Mouse (Mus musculus) telencephalon, adult 2 months (tissue): ENCODE data around the gene Cfap43.
"Not testable (repeated sequence)": the region's sequence is repeated elsewhere in the genome, so short reads cannot be mapped to it uniquely, and the experiment has no call there.

Experiments used
- DNase-seq: peaks from one replicate; pipeline ENCODE4 v3.0.0-alpha.2; 2011; ENCODE audit warnings: low read depth, low spot score

Gene Cfap43

DNA sequence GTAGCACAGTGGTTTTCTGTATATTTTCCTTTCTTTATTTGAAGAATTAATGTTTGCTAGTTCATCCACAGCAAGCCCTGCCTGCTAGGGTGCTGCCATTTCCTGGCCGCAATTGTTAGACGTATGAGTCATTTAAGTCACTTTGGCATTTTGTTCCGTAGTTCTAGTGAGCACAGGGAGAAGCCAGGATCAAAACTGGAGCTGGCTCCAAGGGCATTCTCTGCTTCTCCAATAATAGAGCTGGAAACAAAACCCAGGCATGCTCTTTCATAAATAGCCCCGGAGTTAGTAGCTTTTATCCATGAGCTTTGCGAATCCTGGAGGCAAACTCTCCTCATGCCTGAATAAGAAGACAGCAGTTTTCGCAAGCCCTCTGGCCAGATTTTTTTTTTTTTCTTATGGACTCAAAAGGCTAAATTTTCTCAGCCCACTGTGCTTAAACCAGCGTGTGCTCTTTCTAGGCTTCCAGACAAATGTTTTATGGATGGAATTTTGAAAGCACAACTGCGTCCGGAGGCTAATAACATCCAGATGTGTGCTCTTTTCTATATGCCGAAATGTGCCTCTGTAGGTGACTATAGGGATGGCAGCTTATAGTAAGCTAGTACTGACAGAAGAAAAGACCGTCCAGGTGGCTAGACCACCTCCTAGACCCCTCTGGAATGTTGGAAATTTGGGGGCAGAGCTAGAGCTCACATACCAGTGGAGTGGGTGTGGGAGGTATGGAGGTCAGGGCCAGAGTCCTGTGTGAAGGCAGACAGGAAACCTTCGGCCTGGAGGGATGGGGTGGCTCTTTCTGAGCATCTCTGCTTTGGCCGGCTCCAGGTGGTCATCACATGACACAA is 64.9 kb downstream of the Cfap43 start:
- DNase-seq = no peak

DNA sequence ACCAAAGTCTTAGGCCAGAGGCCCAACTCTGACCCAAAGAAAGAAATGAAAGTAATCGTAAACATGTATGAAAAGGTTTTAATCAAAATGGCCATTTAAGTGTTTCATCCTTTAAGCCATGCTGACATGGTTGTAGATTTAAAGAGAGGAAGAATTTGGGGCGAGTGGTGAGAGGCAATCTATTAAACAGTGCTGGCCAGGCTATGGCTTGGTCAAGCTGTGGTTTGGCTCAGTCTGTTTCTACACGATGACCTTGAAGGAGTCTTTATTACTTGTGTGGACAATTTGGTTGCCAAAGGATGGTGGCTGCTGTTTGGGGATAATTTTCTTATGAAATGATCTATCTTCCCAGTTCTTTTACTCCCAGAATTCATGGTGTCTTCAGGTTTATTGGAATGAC is 66.0 kb downstream of the Cfap43 start:
- DNase-seq = no peak

DNA sequence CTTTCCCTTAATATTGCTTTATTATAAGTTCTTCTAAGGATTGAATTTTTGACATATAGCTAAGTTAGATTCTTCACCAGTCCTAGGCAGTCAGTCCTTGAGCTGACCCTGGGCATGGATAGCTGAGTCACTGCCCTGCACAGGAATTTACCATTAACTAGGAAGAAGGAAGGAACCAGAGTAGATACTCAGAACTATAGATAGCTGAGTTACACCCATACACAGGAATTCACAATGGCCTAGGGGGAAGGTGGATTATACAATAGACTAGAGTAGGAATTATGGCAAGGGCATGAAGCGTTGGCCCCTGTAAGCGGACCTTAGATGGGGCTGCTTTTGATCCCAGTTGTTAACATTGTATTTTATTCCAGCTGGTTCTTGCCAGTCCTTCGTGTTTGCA is 67.0 kb downstream of the Cfap43 start:
- DNase-seq = not testable (repeated sequence)

DNA sequence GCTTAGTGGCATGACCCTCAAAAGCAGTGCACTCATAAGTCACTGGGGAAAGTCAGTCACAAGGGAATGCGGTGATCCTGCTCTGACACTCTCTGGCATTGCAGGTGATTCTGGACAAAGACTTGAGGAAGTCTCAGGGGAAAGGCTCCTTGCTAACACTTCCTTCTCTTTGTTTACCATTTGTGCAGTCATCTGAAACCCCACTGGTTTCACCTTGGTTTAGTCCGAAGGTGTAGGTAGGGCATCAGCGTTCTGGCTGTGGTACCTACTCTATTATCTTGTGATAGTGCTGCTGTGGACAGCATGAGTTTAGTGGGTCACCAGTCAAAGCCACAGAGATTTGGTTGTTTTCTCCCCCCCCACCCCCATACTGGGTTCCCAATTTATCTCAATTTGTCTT is 69.4 kb downstream of the Cfap43 start:
- no peak for DNase-seq

DNA sequence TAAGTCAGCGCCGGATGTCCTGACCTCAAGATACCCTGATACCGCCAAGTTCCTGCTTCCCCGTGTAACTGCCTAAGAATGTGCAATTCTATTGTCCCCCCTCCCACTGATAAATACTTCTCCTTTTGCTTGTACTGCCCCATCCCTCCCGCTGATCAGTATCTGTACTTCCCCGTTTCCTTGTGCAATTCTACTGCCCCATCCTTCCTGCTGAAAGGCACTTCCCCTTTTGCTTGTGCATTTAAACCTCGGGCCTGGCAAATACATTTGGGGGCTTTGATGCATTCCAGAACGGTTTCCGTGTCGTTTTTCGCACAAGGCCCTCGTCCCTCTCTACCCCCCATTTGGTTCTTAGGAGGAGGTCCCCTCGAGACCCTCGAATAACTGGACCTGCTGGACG is 77.9 kb downstream of the Cfap43 start:
- DNase-seq = not testable (repeated sequence)

DNA sequence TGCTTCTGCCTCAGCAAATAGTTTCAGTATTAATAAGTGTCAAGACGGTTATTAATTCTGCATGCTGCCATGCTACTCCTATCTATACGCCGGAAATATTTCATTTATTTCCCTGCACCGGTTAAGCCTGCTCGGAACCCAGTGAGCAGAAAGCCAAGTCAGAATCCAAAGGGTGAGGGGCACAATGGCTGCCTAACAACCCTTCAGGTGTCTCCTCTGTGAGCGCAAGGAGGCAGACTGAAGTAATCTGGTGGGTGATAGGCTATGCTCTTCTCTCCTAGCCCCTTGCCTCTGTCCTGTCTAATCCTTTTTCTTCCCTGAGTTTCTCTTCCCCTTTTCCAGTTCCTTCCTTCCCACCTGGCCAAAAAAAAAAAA is 81.6 kb downstream of the Cfap43 start:
- DNase-seq = no peak

DNA sequence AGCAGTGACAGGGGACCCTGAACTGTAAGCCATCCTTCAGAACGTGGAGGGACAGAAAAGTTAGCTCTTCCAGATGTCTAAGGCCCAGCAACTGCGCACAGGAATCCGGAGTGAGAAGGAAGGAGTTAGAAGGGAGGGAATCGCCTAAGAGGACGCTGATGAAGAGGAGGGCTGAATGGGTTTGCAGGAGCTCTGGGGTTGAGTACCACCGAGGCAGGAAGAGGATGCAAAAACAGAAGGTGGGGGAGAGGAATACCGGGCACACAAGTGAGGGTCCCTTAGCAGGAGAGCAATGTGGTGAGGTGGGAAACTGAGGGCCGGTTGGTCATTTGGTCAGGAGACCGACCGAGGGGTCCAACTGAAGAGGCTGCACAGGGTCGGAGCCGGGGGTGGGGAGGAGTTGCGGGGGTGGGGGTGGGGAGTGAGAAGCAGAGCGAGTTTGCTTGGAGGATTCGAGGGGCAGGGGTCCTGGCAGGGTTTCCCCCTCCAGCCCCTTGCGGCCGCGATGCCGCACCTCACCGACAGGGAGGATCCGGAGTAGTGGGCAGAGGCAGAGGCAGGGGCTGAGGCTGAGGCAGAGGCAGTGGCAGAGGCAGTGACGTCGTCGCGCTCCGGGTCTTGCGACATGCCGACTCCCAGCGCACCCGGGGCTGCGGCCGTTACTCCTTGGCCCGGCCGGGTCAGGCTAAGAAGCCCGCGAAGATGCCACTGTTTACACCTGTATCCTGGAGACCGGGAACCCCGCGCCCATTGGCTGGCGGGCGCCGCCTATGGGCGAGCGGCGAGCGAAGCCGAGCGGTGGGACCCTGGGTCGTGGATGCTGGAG is 82.2 kb downstream of the Cfap43 start:
- DNase-seq = no peak

DNA sequence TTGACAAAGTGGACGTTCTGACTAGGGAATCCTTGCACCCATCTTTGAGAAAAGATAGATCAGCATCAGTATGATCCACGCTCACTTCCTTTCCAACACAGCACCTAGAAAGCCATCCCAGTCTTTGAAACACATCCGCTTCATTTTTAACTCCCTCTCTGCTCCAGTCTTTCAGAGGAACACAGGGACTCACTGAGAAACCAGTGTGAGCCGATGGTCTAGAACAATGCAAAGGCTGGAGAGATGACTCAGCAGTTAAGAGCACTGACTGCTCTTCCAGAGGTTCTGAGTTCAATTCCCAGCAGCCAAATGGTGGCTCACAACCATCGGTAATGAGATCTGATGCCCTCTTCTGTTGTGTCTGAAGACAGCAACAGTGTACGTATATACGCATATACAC is 83.3 kb downstream of the Cfap43 start:
- no peak for DNase-seq

DNA sequence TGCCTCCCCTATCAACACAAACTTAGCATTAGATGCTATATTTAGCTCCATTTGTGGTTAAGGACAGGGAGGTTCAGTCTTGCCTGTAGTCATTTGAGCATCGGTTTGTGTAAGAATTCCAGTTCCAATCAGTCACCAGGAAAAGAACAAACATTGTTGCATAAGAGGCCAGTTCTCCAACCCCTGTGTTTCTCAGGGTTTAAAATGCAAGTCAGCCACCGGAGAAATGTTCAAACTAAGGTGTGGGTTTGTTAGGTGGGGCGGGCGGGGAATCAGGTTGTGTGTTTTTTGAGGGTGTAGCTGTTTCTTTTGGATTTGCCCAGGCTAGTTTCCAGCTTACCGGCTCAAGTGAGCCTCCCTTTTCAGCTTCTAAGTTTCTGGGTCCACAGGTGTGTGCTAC is 84.5 kb downstream of the Cfap43 start:
- no peak for DNase-seq

DNA sequence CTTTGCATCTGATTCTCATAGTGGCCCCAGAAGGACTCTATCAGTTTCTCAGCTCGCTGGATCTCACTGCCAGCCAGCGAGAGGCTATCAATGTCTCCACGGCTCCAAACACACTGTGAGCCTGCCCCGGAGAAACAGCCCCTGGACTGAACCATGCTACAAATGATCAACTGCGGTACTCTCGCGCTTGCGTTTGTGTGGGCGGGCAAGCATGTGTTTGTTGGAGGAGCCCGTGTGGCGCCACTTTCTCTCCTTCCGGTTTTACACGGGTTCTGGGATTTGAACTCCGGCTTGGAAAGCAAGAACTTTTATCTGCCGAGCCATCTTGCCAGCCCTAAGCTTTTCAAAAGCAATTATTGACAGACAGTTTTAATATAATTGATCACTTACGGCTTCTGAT is 86.8 kb downstream of the Cfap43 start:
- DNase-seq = no peak

DNA sequence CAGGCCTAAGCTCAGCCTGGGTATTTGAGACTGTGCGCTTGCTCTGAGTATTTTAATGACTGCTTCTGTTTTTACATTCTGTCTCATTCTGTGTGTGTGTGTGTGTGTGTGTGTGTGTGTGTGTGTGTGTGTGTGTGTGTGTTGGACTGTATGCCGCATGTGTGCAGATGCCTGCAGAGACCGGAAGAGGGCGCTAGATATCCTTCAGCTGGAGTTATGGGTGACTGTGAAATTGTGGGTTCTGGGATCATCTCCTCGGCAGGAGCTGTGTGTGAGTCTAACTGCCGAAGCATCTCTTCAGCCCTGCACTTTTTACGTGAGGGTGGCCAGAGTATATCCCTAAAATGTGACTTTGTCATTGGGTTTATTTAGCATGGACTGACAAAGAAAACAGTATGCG is 88.0 kb downstream of the Cfap43 start:
- no peak for DNase-seq

DNA sequence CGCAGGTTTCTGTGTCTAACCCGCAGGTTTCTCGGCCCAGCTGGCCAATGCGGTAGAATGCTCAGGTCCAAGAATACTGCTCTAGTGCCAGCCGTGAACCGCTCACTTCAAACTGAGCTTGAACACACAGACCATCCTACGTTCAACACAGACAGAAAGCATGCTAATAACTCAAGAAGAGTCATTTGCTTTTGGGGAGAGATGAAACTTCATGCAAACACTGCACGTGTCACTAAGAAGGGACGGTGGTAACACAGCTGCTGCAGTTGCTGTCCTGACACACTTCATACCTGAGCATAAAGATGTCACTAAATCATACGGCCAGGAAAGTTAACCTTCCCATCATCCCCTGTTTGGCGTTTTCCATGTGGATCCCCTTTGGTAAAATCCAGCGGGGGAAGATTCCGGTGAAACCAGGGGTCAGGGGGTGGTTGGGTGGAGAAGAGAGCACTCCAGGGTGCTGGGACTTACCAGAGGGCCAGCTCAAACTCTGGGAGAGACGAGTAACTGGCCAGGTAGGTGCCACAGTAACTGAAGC is 89.1 kb downstream of the Cfap43 start:
- DNase-seq = no peak

DNA sequence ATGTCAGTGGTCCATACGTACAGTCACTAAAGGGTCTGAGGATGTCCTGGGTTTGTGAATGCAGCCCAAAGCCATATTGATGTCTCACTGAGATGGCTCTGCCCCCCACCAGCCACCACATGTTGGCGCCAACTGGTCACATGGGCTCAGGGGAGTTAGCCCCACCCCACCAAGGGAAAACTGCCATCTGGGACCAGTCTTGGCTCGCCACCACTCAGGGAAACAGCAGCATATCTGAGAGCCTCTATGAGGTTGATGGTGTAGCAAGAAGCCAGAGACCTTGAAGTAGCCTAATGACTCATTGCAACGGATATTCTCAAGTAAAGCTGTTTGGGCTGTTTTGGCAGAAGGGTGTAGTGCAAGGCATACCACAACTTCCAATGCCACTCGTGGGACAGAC is 95.1 kb downstream of the Cfap43 start:
- no peak for DNase-seq

DNA sequence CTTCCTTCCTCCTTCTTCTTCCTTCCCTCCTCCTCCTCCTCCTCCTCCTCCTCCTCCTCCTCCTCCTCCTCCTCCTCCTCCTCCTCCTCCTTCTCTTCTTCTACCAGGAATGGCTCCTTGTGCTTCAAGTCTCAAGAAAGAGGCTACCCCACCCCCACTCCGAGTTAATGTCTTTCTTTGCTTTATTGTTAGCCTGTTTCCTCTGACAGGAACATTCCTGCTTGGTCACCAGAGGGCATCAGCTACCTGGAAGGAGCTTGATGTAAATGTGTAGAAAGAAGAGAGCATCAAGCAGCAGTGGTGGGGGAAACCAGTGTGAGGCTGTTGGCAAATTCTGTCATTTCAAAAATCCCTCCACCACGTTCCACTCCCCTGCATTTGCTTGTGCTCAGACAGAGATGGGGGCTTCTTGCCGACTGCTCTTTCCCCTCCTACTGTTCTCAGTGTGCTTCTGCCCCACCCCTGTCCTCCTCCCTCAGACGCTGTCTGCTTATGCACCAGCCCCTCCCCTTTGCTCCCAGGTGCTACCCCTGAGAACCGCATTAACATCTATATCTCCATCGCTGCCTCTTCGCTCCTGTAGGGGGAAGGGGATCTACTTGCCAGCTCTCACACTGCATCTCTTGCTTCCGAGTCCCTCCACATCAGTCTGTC is 96.8 kb downstream of the Cfap43 start:
- no peak for DNase-seq

DNA sequence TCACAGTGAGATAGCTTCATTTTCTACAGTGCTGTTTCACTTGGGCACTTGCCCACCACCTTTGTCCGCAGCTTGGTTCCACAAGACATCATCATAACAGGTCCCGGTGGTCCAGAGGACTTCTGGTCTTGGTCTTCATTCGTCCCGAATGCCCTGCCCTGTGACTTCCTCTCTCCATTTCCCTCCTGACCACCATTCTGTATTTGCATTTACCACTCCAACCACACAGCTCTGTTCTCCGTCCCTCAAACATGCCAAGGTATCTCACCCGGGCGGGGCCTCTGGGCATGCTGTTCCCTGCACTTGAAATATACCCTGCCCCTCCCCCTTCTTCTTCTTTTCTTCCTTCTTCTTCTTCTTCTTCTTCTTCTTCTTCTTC is 97.6 kb downstream of the Cfap43 start:
- DNase-seq = no peak

DNA sequence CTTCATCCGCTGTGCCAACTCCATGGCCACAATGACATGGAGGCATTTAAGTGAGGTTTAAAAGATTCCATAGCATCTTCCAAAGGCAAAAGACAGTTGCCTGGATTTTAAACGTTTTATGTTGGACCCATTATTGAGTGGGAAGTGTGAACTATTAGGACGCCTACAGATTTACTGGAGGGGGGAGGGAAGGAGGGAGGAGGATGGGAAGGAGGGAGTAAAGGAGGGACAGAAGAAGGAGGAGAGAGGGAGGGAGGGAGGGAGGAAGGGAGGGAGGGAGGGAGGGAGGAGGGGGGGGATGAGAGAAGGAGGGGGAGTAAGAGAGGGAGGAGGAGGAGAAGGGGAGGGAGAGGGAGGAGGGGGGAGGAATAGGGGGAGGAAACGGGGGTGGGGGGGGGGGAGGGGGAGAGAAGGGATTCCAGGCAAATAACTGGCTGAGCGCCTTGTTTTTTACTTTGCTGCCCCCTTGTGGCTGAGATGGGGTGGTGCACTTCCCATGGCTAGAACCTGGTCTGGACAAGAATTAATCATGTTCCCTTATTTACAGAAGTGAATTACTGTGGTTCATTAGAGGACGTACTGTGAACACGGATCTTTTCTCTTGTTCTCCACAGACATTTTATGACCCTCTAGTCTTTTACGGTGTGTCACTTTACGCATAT is 98.1 kb downstream of the Cfap43 start:
- peak; percentile 39 for DNase-seq

DNA sequence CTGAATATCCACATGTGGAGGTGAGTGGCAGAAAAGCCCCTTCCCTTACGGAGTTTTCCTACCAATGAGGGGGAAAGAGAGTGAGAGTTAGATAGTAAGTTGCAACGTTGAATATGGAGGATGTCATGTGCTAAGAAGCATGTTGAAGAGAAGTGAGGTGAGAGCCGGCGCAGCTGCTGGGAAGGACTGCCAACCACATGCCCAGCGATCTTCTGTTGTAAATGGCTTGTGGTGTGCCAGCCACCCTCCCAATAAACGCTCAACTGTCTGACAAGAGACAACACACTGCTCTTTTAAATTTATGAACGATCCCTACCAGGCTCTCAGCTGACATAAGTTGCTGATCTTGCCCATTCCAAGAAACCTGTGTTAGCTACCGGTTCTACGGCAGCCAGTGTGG is 101.4 kb downstream of the Cfap43 start:
- DNase-seq = peak; percentile 36

DNA sequence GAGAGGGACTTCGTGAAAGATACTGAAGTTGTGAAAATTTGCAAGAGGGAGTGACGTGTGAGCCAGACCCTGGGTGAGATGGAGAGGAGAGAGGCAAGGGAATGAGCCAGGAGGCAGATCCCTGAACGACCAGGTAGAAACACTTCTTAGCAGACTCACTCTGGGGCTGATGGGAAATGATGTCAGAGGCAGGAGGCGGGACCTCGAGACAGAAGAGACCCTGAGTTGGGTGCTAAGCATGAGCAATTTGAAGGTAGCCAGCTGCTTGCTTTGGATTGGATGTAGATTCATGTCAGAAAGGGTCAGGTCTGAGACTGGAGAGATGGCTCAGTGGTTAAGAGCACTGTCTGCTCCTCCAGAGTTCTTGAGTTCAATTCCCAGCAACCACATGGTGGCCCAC is 104.4 kb downstream of the Cfap43 start:
- no peak for DNase-seq

DNA sequence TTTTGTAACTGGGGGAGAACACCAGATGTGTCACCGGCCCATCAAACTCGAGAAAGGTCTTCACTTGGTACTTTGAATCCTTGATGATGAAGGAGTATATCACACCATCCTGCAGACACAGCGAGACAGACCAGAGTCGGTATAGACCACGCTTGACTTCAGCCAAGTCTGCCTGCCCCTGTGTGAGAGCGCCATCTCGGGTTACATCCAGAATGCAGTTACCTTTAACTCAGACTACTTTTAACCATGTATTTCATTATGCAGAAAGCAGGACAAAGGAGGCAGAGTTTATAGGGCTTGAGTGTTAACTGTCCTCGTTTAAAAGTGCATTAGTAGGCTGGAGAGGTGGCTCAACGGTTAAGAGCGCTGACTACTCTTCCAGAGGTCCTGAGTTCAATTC is 107.0 kb downstream of the Cfap43 start:
- no peak for DNase-seq

DNA sequence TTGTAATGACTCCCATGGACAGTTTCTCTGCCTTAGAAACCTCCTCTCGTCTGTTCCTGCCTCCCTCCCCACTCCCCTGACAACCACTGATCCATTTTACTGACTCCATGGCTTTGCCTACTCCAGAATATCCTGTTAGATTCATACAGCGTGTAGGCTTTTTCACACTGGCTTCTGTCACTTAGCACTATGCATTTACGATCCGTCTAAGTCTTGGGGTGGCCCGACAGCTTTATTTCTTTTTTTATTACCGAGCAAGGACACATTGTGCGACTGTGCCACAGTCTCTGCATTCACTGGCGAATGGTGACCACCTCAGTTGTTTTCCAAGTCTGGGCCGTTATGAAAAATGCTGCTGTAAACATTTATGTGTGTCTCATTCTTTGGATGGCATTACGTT is 120.5 kb downstream of the Cfap43 start:
- DNase-seq = no peak

DNA sequence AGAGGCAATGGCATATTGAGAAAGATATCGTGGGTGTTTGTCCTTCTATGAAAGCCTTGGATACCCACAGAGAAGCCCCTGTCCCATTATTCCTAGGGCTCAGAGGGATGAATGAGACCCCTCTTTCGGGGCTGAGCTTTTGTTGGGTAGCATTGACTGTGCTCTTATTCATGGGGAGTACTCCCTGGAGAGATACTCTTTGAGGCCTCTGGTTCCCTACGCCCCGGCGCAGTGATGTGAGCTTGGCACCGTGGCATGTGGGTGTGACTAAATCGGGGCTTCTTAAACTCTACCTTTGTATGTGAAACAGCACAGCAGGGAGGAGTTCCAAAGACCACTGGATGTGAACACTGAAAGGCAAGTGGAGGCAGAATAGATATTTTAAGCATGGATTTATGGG is 122.4 kb downstream of the Cfap43 start:
- DNase-seq = no peak
